Mouse (Mus musculus): Measurements from ENCODE around the gene Calca.

Gene Calca

DNA sequence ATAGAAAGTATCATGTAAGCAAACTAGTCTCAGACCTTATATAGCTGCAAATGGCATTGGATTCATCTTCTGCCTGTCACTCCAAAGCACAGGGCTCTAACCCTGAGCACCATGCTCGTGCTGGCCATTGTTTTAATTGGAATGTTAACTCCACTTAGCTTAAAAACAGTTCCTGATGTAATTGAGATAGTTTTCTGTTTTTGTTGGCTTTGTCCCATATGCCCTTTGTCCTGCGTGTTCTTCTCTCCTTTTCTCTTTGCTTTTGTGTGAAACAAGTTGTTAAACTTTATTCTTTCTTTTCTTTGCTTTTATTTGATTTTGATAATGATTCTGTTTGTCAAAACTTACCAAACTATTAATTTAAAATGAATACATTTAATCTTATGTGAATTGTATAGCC lies 53.7 kb downstream of the Calca start:
- Histone ChIP-seq H3K9me3 (ENCODE audit: low read length) (no peaks in the 10 kb centered on the region), H3K27me3 (ENCODE audit: insufficient read depth, low read length) (no peaks in the 10 kb centered on the region), H3K4me1 (replicated peaks; ENCODE audit: low read depth, low read length) (no peaks in the 10 kb centered on the region), H3K36me3 (ENCODE audit: insufficient read depth, low read length) (no peaks in the 10 kb centered on the region), H3K4me3 (replicated peaks; ENCODE audit: low read length) (no peak overlapping the region)
- TF ChIP-seq NANOG (IDR thresholded peaks at IDR 0.05; ENCODE audit: borderline replicate concordance, low read length) (no peak), POU5F1 (IDR thresholded peaks at IDR 0.05; ENCODE audit: borderline replicate concordance, low read length) (no peak), CTCF (conservative IDR thresholded peaks at IDR 0.05; ENCODE audit: low read length) (no peak)

Measured in E14TG2a.4 (cell line).